Mouse (Mus musculus) megakaryocyte, embryonic 14.5 days (primary cell): ENCODE results near the gene Dkk3. TPM values are rescaled to one million over a fixed set of nuclear protein-coding genes. Genes with fewer than 3 reads are reported as not detected.
"Not testable (repeated sequence)": the region's sequence is repeated elsewhere in the genome, so short reads cannot be mapped to it uniquely, and the experiment has no call there.

Experiments used
- H3K27me3 ChIP-seq: replicated peaks from 2 replicates; pipeline ENCODE3; 2012; ENCODE audit warnings: inconsistent platforms
- H3K36me3 ChIP-seq: replicated peaks from 2 replicates; pipeline ENCODE3; 2012; ENCODE audit warnings: low read length, inconsistent platforms, mixed read lengths
- H3K4me1 ChIP-seq: 2 replicates; pipeline ENCODE4 v1.6.1; 2012; ENCODE audit warnings: inconsistent platforms
- H3K4me3 ChIP-seq: replicated peaks from 2 replicates; pipeline ENCODE3; 2012; ENCODE audit warnings: moderate library complexity, mild to moderate bottlenecking, inconsistent platforms
- H3K9me3 ChIP-seq: 2 replicates; pipeline ENCODE4 v1.6.1; 2012; ENCODE audit warnings: inconsistent platforms
- FLI1 ChIP-seq: IDR thresholded peaks from 2 replicates; pipeline ENCODE4 v1.6.1; 2012; ENCODE audit warnings: low read length, inconsistent platforms, mixed read lengths
- GATA1 ChIP-seq: IDR thresholded peaks from 3 replicates; pipeline ENCODE4 v1.6.1; 2012; ENCODE audit warnings: mixed read lengths, low read length, inconsistent platforms, borderline replicate concordance
- polyA plus RNA-seq: library from polyadenylated mRNA; stranded (reverse); fragments of >175 nt; gene quantifications from 2 replicates; pipeline ENCODE4 v1.2.3, GENCODE M21; 2012; ENCODE audit warnings: low replicate concordance; ENCODE audit not compliant: insufficient read depth

Gene Dkk3
- polyA plus RNA-seq, 1 experiment: 0.08 TPM

DNA sequence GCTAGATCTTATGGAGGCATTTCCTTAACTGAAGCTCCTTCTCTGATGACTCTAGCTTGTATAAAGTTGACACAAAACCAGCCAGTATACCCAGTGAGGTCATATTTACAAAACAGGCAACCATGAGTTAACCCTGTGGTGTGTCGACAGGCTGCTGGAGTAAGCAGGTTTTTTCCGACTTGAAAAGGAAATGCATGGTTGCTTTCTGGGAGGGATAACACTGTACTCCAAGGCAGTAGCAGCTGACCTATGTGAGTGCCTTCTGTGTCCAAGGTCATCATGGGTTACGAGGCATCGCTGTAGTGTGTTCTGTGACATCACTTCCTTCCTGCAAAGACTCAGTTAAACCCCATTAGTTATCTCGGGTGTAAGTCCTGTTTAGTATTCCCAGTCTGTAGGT is 55.9 kb downstream of the Dkk3 start:
- H3K4me3 ChIP-seq: no peak overlapping the region
- no peak for TF ChIP-seq FLI1
- no peaks in the 10 kb centered on the region for H3K27me3 ChIP-seq
- H3K4me1 ChIP-seq: peaks cover 17% of the 10 kb centered on the region
- no peaks in the 10 kb centered on the region for H3K9me3 ChIP-seq
- H3K36me3 ChIP-seq: peaks cover 99% of the 10 kb centered on the region

GRCm38 (mm10) chr7:112100887-112101286 is 58.0 kb downstream of the Dkk3 start:
- no peak for TF ChIP-seq FLI1
- TF ChIP-seq GATA1: no peak
- peaks cover 17% of the 10 kb centered on the region for H3K4me1 ChIP-seq
- H3K9me3 ChIP-seq: no peaks in the 10 kb centered on the region
- H3K4me3 ChIP-seq: no peak overlapping the region
- H3K36me3 ChIP-seq: peaks cover 99% of the 10 kb centered on the region
- no peaks in the 10 kb centered on the region for H3K27me3 ChIP-seq

GRCm38 (mm10) chr7:112094923-112095322 is 63.9 kb downstream of the Dkk3 start:
- H3K36me3 ChIP-seq: peaks cover 98% of the 10 kb centered on the region

DNA sequence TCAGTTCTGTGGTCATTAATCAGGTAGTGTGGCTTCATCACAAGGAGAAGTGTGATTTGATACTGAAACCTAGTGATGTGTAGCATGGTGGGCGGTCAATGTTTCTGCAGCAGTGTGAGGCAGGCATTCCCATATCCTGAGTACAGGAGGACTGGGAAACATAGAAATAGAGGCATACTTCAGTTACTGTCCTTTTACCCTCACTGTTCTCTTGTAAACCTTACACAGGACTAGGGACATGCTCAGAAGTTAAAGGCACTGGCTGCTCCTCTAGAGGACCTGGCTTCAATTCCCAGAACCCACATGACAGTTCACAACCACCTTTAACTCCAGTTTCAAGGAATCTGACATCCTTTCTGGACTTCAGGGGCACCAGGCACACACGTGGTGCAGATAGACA is 72.7 kb downstream of the Dkk3 start:
- no peak overlapping the region for H3K4me3 ChIP-seq

More at GRCm38 (mm10) chr7:112094923-112095322, 63.9 kb downstream of the Dkk3 start:
- H3K27me3 ChIP-seq, H3K4me1 ChIP-seq, H3K9me3 ChIP-seq, H3K4me3 ChIP-seq: not testable (repeated sequence)

GRCm38 (mm10) chr7:112085062-112085461 is 73.8 kb downstream of the Dkk3 start:
- no peak for TF ChIP-seq FLI1
- TF ChIP-seq GATA1: no peak
- Histone ChIP-seq H3K36me3 (peaks cover 94% of the 10 kb centered on the region), H3K4me1 (no peaks in the 10 kb centered on the region), H3K27me3 (no peaks in the 10 kb centered on the region), H3K9me3 (no peaks in the 10 kb centered on the region), H3K4me3 (no peak overlapping the region)

More for the DNA sequence above, 72.7 kb downstream of the Dkk3 start:
- Histone ChIP-seq H3K9me3 (no peaks in the 10 kb centered on the region), H3K4me1 (no peaks in the 10 kb centered on the region), H3K36me3 (peaks cover 94% of the 10 kb centered on the region), H3K27me3 (no peaks in the 10 kb centered on the region)
- TF ChIP-seq GATA1: no peak
- TF ChIP-seq FLI1: no peak

GRCm38 (mm10) chr7:112084222-112084621 is 74.6 kb downstream of the Dkk3 start:
- Histone ChIP-seq H3K9me3 (no peaks in the 10 kb centered on the region), H3K36me3 (peaks cover 94% of the 10 kb centered on the region), H3K4me3 (no peak overlapping the region), H3K27me3 (no peaks in the 10 kb centered on the region), H3K4me1 (no peaks in the 10 kb centered on the region)
- TF ChIP-seq GATA1 (no peak), FLI1 (no peak)

GRCm38 (mm10) chr7:112082636-112083035 is 76.2 kb downstream of the Dkk3 start:
- no peak overlapping the region for H3K4me3 ChIP-seq
- no peaks in the 10 kb centered on the region for H3K4me1 ChIP-seq
- H3K9me3 ChIP-seq: no peaks in the 10 kb centered on the region
- peaks cover 95% of the 10 kb centered on the region for H3K36me3 ChIP-seq
- no peak for TF ChIP-seq GATA1
- TF ChIP-seq FLI1: no peak
- no peaks in the 10 kb centered on the region for H3K27me3 ChIP-seq

- Histone ChIP-seq H3K4me1 (no peaks in the 10 kb centered on the region), H3K36me3 (peaks cover 82% of the 10 kb centered on the region), H3K27me3 (no peaks in the 10 kb centered on the region), H3K9me3 (no peaks in the 10 kb centered on the region), H3K4me3 (no peak overlapping the region)
- TF ChIP-seq GATA1 (no peak), FLI1 (no peak)
Measured at GRCm38 (mm10) chr7:112074868-112075267, 84.0 kb downstream of the Dkk3 start.

Other genes with a start within 250 kb of the Dkk3 start
- 0.80 and 3.0 TPM in 2 replicates for gene Usp47, start 135.6 kb downstream of the Dkk3 start, polyA plus RNA-seq
- gene Mical2, start 66.8 kb upstream of the Dkk3 start, polyA plus RNA-seq: 0.22 and 0.24 TPM in 2 replicates